Mouse (Mus musculus): ENCODE data around the gene Rsad2. TPM values are rescaled to one million over a fixed set of nuclear protein-coding genes. Genes with fewer than 3 reads are reported as not detected.

Gene Rsad2
- polyA plus RNA-seq, 1 experiment from 2014 or later: 3.6 TPM

DNA sequence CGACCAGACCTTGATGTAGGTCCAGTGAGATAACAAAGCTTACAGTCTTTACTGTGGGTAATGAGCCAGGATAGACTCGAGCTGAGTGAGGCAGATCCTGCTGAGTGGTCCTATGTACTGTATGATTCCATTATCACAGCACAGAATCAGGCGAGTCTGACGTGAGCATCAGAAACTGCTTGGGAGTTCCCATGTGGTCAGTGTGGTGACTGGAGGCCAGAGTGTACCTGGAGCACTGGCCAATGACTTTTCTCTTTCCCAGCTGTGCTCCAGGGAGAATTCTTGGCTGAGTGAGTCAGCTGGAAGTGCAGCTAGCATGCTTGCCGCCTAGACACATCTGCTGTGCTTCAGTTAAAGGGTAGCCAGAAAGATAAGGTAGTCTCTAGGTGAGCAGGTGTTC is 1.6 kb downstream of the Rsad2 start:
- Histone ChIP-seq H3K9ac (replicated peaks; ENCODE audit: low read length) (no peak overlapping the region), H3K36me3 (ENCODE audit: control insufficient read depth, insufficient read depth, low read length) (no peaks in the 10 kb centered on the region), H3K9me3 (ENCODE audit: control insufficient read depth, low read length) (no peaks in the 10 kb centered on the region), H3K4me3 (replicated peaks; ENCODE audit: low read depth, low read length) (no peak overlapping the region), H3K27me3 (ENCODE audit: control insufficient read depth, insufficient read depth, low read length) (no peaks in the 10 kb centered on the region), H3K4me1 (ENCODE audit: control insufficient read depth, insufficient read depth, low read length) (0 out of 2 replicates have a peak, but pooled peaks cover 2% of the 10 kb centered on the region), H3K4me2 (ENCODE audit: low read length) (no peak overlapping the region), H3K27ac (replicated peaks; ENCODE audit: low read depth, low read length) (no peak overlapping the region)
- DNase-seq: no peak
- ATAC-seq (ENCODE audit: low FRiP score, low TSS enrichment): no peak
- 63% methylated on average over 5 of the region's 5 CpGs for WGBS

DNA sequence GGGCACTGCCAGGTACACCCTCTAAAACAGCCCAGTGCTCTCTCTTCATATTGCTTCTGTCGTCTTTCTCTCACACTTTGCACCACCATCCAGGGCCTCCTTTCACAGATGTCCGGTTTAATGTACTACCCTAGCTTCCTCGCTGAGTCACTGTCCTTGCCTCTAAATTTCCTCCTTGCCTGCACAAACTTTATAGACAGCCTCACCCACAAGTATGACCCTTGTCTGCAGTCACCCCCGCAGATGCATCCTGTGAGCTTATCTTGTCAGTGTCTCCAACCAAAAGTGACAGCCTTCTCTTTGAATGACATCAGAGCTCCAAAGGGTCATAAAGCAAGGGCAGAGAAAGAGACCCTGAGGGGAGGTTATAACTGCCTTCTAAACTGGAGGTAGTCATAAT is 3.3 kb downstream of the Rsad2 start:
- WGBS: 82% methylated on average over 4 of the region's 4 CpGs
- no peak overlapping the region for H3K4me2 ChIP-seq (ENCODE audit: low read length)
- H3K4me1 ChIP-seq (ENCODE audit: control insufficient read depth, insufficient read depth, low read length): 0 out of 2 replicates have a peak, but pooled peaks cover 2% of the 10 kb centered on the region
- no peak overlapping the region for H3K9ac ChIP-seq (replicated peaks; ENCODE audit: low read length)
- no peak overlapping the region for H3K27ac ChIP-seq (replicated peaks; ENCODE audit: low read depth, low read length)
- ATAC-seq (ENCODE audit: low FRiP score, low TSS enrichment): no peak
- no peak overlapping the region for H3K4me3 ChIP-seq (replicated peaks; ENCODE audit: low read depth, low read length)
- no peaks in the 10 kb centered on the region for H3K9me3 ChIP-seq (ENCODE audit: control insufficient read depth, low read length)
- no peak for DNase-seq
- no peaks in the 10 kb centered on the region for H3K36me3 ChIP-seq (ENCODE audit: control insufficient read depth, insufficient read depth, low read length)
- H3K27me3 ChIP-seq (ENCODE audit: control insufficient read depth, insufficient read depth, low read length): no peaks in the 10 kb centered on the region

DNA sequence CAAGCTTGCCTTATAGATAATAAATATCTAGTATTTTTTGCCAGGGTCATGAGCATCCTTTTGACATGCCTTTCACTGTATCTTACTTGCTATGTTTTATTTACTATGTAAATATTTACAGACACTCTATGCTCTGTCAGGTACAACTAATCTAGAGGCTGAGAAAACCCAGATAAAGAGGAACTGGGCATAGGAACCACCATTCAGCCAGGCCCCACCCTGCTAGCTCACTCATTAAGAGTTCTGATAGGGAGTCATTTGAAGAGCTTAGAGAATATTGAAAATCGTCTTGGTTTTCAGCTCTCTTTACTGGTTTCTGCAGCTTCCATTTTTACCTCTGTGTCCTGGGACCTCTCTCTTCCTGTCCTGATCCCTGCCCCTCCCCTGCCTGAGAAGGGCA is 5.1 kb downstream of the Rsad2 start:
- WGBS: 47% methylated on average over 1 of the region's 1 CpGs
- Histone ChIP-seq H3K4me2 (ENCODE audit: low read length) (no peak overlapping the region), H3K36me3 (ENCODE audit: control insufficient read depth, insufficient read depth, low read length) (no peaks in the 10 kb centered on the region), H3K4me1 (ENCODE audit: control insufficient read depth, insufficient read depth, low read length) (no peaks in the 10 kb centered on the region), H3K9me3 (ENCODE audit: control insufficient read depth, low read length) (no peaks in the 10 kb centered on the region), H3K4me3 (replicated peaks; ENCODE audit: low read depth, low read length) (no peak overlapping the region), H3K9ac (replicated peaks; ENCODE audit: low read length) (no peak overlapping the region), H3K27me3 (ENCODE audit: control insufficient read depth, insufficient read depth, low read length) (no peaks in the 10 kb centered on the region), H3K27ac (replicated peaks; ENCODE audit: low read depth, low read length) (no peak overlapping the region)
- DNase-seq (no peak), ATAC-seq (ENCODE audit: low FRiP score, low TSS enrichment) (no peak)

DNA sequence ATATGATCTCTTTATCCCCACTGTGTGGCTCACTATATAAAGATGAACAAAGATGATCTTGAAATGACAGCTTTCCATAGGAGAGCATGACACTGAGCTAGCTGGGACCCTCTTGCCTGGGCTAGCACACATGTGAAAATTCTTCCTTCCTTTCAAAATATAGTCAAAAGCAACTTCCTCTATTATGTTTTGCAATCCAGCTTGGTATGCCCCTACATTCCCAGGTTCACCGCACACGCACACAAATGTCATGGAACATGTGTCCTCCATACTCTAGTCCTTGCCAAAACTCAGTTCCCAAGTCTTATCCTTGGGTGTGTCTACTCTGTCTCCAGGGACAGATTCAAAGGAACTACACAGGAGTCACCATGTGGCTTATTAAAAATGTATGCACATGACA is 6.8 kb downstream of the Rsad2 start:
- ATAC-seq (ENCODE audit: low FRiP score, low TSS enrichment) (no peak), DNase-seq (no peak)

DNA sequence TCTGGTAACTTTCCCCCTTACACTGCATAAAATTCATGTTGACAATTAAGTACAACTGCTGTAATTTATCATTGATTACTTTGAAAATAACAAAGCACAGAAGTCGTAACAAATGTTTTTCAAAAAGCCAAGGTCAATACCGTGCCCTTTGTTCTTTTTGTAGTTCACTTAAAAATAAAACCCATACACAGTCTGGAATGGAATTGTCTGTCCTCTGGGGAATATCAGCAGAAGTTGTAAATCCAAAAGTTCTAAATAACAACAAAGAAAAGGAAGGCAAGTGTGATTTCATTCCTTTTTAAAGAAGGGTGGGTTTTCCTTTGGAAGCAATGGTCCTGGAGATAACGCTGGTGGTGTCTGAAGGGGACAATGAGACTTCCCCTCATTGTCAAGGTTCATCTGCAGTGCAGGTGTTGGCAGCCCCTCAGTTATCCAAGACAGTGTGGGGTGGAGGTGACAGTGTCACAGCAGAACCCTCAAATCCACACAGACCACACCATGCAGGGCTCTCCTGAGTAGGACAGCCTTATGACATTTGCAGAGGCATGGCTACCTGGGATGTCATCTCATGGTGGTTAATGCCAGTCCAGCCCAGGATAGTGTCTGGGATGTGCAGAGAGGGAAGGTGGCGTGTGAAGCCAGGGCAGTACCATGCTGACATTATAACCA is 9.7 kb downstream of the Rsad2 start:
- 87% methylated on average over 4 of the region's 4 CpGs for WGBS
- ATAC-seq (ENCODE audit: low FRiP score, low TSS enrichment): no peak
- no peak overlapping the region for H3K9ac ChIP-seq (replicated peaks; ENCODE audit: low read length)
- H3K4me1 ChIP-seq (ENCODE audit: control insufficient read depth, insufficient read depth, low read length): no peaks in the 10 kb centered on the region
- DNase-seq: no peak
- no peak overlapping the region for H3K4me2 ChIP-seq (ENCODE audit: low read length)
- H3K27ac ChIP-seq (replicated peaks; ENCODE audit: low read depth, low read length): no peak overlapping the region
- H3K9me3 ChIP-seq (ENCODE audit: control insufficient read depth, low read length): no peaks in the 10 kb centered on the region
- H3K27me3 ChIP-seq (ENCODE audit: control insufficient read depth, insufficient read depth, low read length): no peaks in the 10 kb centered on the region
- no peak overlapping the region for H3K4me3 ChIP-seq (replicated peaks; ENCODE audit: low read depth, low read length)
- H3K36me3 ChIP-seq (ENCODE audit: control insufficient read depth, insufficient read depth, low read length): no peaks in the 10 kb centered on the region

More for the DNA sequence above, 6.8 kb downstream of the Rsad2 start:
- no peaks in the 10 kb centered on the region for H3K27me3 ChIP-seq (ENCODE audit: control insufficient read depth, insufficient read depth, low read length)
- H3K4me2 ChIP-seq (ENCODE audit: low read length): no peak overlapping the region
- no peaks in the 10 kb centered on the region for H3K9me3 ChIP-seq (ENCODE audit: control insufficient read depth, low read length)
- H3K4me3 ChIP-seq (replicated peaks; ENCODE audit: low read depth, low read length): no peak overlapping the region
- no peak overlapping the region for H3K9ac ChIP-seq (replicated peaks; ENCODE audit: low read length)
- H3K36me3 ChIP-seq (ENCODE audit: control insufficient read depth, insufficient read depth, low read length): no peaks in the 10 kb centered on the region
- H3K4me1 ChIP-seq (ENCODE audit: control insufficient read depth, insufficient read depth, low read length): no peaks in the 10 kb centered on the region
- WGBS: 96% methylated on average over 2 of the region's 2 CpGs
- H3K27ac ChIP-seq (replicated peaks; ENCODE audit: low read depth, low read length): no peak overlapping the region

DNA sequence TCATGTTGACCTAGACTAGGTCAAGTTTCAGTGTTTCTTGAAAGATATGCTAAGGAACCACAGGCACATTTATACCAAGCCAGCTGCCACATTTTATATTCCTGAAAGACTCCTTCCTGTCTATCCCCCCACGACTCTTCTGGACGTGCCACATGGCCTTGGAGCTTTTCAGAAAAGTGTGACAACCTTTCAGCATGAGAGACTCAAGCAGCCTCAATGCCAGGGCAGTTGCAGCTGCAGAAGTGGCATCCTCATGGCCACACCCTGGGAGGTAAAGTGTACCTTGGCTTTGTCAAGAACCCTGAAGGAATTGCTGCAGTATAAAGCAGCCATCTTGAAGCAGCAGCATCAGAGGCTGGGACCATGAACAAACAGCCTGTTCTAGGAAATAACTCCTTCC is 11.7 kb downstream of the Rsad2 start:
- Histone ChIP-seq H3K27ac (replicated peaks; ENCODE audit: low read depth, low read length) (no peak overlapping the region), H3K4me3 (replicated peaks; ENCODE audit: low read depth, low read length) (no peak overlapping the region), H3K4me2 (ENCODE audit: low read length) (no peak overlapping the region), H3K4me1 (ENCODE audit: control insufficient read depth, insufficient read depth, low read length) (no peaks in the 10 kb centered on the region), H3K9me3 (ENCODE audit: control insufficient read depth, low read length) (no peaks in the 10 kb centered on the region), H3K27me3 (ENCODE audit: control insufficient read depth, insufficient read depth, low read length) (no peaks in the 10 kb centered on the region), H3K36me3 (ENCODE audit: control insufficient read depth, insufficient read depth, low read length) (no peaks in the 10 kb centered on the region), H3K9ac (replicated peaks; ENCODE audit: low read length) (no peak overlapping the region)
- WGBS: 91% methylated on average over 2 of the region's 2 CpGs
- ATAC-seq (ENCODE audit: low FRiP score, low TSS enrichment) (no peak), DNase-seq (no peak)

DNA sequence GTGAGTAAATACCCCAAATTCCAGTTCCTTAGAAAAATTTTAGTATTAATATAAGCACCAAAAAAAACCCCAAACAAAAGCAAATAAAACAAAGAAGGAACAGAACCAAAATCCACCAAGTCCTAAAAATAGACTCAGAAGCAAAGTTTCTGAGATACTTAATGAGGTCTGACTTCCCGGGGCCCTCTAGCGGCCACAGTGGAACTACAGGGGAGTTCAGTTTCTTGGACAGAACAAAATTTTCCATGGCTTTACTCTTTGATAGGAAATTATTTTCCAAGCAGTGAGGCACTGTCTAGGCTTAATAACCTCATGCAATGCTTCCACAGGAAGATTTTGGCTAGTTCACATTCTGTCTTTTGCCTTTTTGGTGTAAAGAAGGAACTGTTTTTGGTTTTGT is 12.2 kb downstream of the Rsad2 start:
- H3K9ac ChIP-seq (replicated peaks; ENCODE audit: low read length): no peak overlapping the region
- H3K9me3 ChIP-seq (ENCODE audit: control insufficient read depth, low read length): no peaks in the 10 kb centered on the region
- no peak overlapping the region for H3K27ac ChIP-seq (replicated peaks; ENCODE audit: low read depth, low read length)
- H3K4me3 ChIP-seq (replicated peaks; ENCODE audit: low read depth, low read length): no peak overlapping the region
- H3K4me1 ChIP-seq (ENCODE audit: control insufficient read depth, insufficient read depth, low read length): no peaks in the 10 kb centered on the region
- no peak for ATAC-seq (ENCODE audit: low FRiP score, low TSS enrichment)
- no peak overlapping the region for H3K4me2 ChIP-seq (ENCODE audit: low read length)
- peak; percentile 84 for DNase-seq
- WGBS: 0% methylated on average over 2 of the region's 2 CpGs
- no peaks in the 10 kb centered on the region for H3K36me3 ChIP-seq (ENCODE audit: control insufficient read depth, insufficient read depth, low read length)
- H3K27me3 ChIP-seq (ENCODE audit: control insufficient read depth, insufficient read depth, low read length): no peaks in the 10 kb centered on the region

DNA sequence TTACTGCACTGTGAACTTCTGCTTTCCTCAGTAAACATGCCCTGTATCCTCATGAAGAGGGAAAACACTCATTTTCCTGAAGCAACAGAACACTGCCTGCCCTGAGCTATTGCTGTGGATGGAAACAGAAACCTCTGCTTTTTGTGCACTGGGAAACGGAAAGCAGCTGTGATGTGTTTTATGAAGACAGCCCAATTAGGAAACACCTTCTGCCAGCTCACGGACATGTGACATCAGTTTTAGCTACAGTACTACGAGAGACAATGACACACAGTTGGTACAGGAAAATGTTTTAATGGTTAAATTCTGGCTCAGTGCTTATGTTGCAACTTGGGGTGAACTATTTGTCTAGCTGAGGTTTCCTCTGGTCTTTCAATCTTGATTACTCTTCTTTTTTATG is 16.9 kb downstream of the Rsad2 start:
- WGBS: 80% methylated on average over 3 of the region's 3 CpGs
- no peaks in the 10 kb centered on the region for H3K4me1 ChIP-seq (ENCODE audit: control insufficient read depth, insufficient read depth, low read length)
- H3K9ac ChIP-seq (replicated peaks; ENCODE audit: low read length): no peak overlapping the region
- no peak overlapping the region for H3K4me2 ChIP-seq (ENCODE audit: low read length)
- ATAC-seq (ENCODE audit: low FRiP score, low TSS enrichment): no peak
- DNase-seq: no peak
- H3K4me3 ChIP-seq (replicated peaks; ENCODE audit: low read depth, low read length): no peak overlapping the region
- H3K9me3 ChIP-seq (ENCODE audit: control insufficient read depth, low read length): no peaks in the 10 kb centered on the region
- H3K27ac ChIP-seq (replicated peaks; ENCODE audit: low read depth, low read length): no peak overlapping the region
- no peaks in the 10 kb centered on the region for H3K27me3 ChIP-seq (ENCODE audit: control insufficient read depth, insufficient read depth, low read length)
- H3K36me3 ChIP-seq (ENCODE audit: control insufficient read depth, insufficient read depth, low read length): no peaks in the 10 kb centered on the region

DNA sequence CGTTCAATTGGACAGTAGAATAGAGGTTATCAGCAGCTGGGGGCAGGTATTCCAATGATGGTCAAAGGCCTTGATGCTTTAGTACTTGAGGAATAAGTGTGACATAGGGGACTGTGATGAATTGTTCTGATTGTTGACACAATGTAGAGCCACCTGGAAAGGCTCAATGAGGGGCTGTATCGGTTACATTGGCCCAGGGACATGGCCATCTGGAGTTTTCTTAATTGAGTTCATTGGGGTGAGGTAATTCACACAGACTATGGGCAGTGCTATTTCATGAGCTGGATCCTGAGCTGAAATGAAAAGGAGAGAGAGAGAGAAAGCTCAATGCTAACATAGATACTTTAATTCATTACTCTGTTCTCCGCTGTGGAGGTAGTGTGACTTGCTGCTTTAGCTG is 18.3 kb downstream of the Rsad2 start:
- ATAC-seq (ENCODE audit: low FRiP score, low TSS enrichment) (no peak), DNase-seq (no peak)
- no peaks in the 10 kb centered on the region for H3K27me3 ChIP-seq (ENCODE audit: control insufficient read depth, insufficient read depth, low read length)
- H3K4me1 ChIP-seq (ENCODE audit: control insufficient read depth, insufficient read depth, low read length): no peaks in the 10 kb centered on the region
- H3K36me3 ChIP-seq (ENCODE audit: control insufficient read depth, insufficient read depth, low read length): no peaks in the 10 kb centered on the region
- no peak overlapping the region for H3K4me3 ChIP-seq (replicated peaks; ENCODE audit: low read depth, low read length)
- no peak overlapping the region for H3K4me2 ChIP-seq (ENCODE audit: low read length)
- no peak overlapping the region for H3K27ac ChIP-seq (replicated peaks; ENCODE audit: low read depth, low read length)
- H3K9me3 ChIP-seq (ENCODE audit: control insufficient read depth, low read length): no peaks in the 10 kb centered on the region
- 84% methylated on average over 3 of the region's 3 CpGs for WGBS
- H3K9ac ChIP-seq (replicated peaks; ENCODE audit: low read length): no peak overlapping the region

Measured in midbrain, embryonic 14.5 days (tissue).